Mouse (Mus musculus) kidney, embryonic 14.5 days (tissue): ENCODE results near the gene Galntl6. TPM values are rescaled to one million over a fixed set of nuclear protein-coding genes. Genes with fewer than 3 reads are reported as not detected.
A peak's percentile ranks its signal among the peaks of the same experiment; 100 is the strongest.

Experiments
- ATAC-seq: fragments of 200-750 bp; cut with Nextera tagmentation; 2 replicates; pipeline ENCODE4 v1.8.0; 2017; ENCODE audit warnings: moderate number of reproducible peaks, mild to moderate bottlenecking, moderate TSS enrichment, moderate library complexity; ENCODE audit not compliant: low FRiP score, low TSS enrichment
- H3K27ac ChIP-seq: fragments of 300-500 bp; sonication (generic); 2 replicates; pipeline ENCODE4 v1.5.1; 2014; ENCODE audit warnings: low read depth, mild to moderate bottlenecking, low read length, moderate library complexity, mixed read lengths
- H3K27me3 ChIP-seq: fragments of 300-500 bp; sonication (generic); 2 replicates; pipeline ENCODE4 v1.6.1; 2014; ENCODE audit warnings: mild to moderate bottlenecking, low read length; ENCODE audit not compliant: control insufficient read depth, insufficient read depth
- H3K36me3 ChIP-seq: fragments of 300-500 bp; sonication (generic); 2 replicates; pipeline ENCODE4 v1.6.1; 2014; ENCODE audit warnings: low read length, mixed read lengths; ENCODE audit not compliant: control insufficient read depth, insufficient read depth
- H3K4me1 ChIP-seq: fragments of 300-500 bp; sonication (generic); 2 replicates; pipeline ENCODE4 v1.6.1; 2014; ENCODE audit warnings: low read length, mixed read lengths; ENCODE audit not compliant: control insufficient read depth, insufficient read depth
- H3K4me2 ChIP-seq: fragments of 300-500 bp; sonication (generic); replicated peaks from 2 replicates; pipeline ENCODE4 v1.6.1; 2014; ENCODE audit warnings: low read depth, mild to moderate bottlenecking, low read length
- H3K4me3 ChIP-seq: fragments of 300-500 bp; sonication (generic); 2 replicates; pipeline ENCODE4 v1.5.1; 2014; ENCODE audit warnings: mild to moderate bottlenecking, low read length
- H3K9ac ChIP-seq: fragments of 300-500 bp; sonication (generic); 2 replicates; pipeline ENCODE4 v1.6.1; 2014; ENCODE audit warnings: low read depth, mild to moderate bottlenecking, low read length, moderate library complexity
- H3K9me3 ChIP-seq: fragments of 300-500 bp; sonication (generic); 2 replicates; pipeline ENCODE4 v1.6.1; 2016; ENCODE audit warnings: low read length; ENCODE audit not compliant: control insufficient read depth
- WGBS: fragments of 180-500 bp; shearing (Covaris S2); extraction: QIAGEN DNeasy Blood & Tissue Kit; methylation state at CpG from one replicate; pipeline ENCODE4 v1.1.7; 2014; 5-methylcytosine and 5-hydroxymethylcytosine counted together
- polyA plus RNA-seq: library from polyadenylated mRNA; unstranded; fragments of >200 nt; fragmentation: Nextera tagmentation; extraction: Ambion mirVana; gene quantifications from 2 replicates; pipeline ENCODE4 v1.2.1, GENCODE M21; 2014

Galntl6 gene
- polyA plus RNA-seq, 1 experiment from 2014 or later = 2.1 TPM

GRCm38 (mm10) chr8:57779551-57779950, 1132.9 kb downstream of the Galntl6 start:
- no peak for ATAC-seq
- H3K9ac ChIP-seq = no peak overlapping the region
- no peak overlapping the region for H3K4me3 ChIP-seq
- H3K27ac ChIP-seq = no peak overlapping the region
- no peaks in the 10 kb centered on the region for H3K27me3 ChIP-seq
- no peaks in the 10 kb centered on the region for H3K9me3 ChIP-seq
- H3K4me1 ChIP-seq = peaks cover 17% of the 10 kb centered on the region
- H3K4me2 ChIP-seq = no peak overlapping the region
- WGBS = 45% methylated on average over 7 of the region's 7 CpGs
- H3K36me3 ChIP-seq = no peaks in the 10 kb centered on the region

- 23% methylated on average over 7 of the region's 7 CpGs for WGBS
- no peak overlapping the region for H3K9ac ChIP-seq
- no peaks in the 10 kb centered on the region for H3K27me3 ChIP-seq
- peak overlapping the region; percentile 47; the same call in 1 of the 2 replicates for H3K27ac ChIP-seq
- H3K4me2 ChIP-seq = no peak overlapping the region; the same call in 1 of the 2 replicates
- 0 out of 2 replicates have a peak, but pooled peaks have one; percentile 17 for ATAC-seq
- H3K4me1 ChIP-seq = peaks cover 17% of the 10 kb centered on the region
- H3K9me3 ChIP-seq = no peaks in the 10 kb centered on the region
- no peaks in the 10 kb centered on the region for H3K36me3 ChIP-seq
- H3K4me3 ChIP-seq = no peak overlapping the region
Observed at GRCm38 (mm10) chr8:57777988-57778721, 1134.3 kb downstream of the Galntl6 start.

- 11% methylated on average over 7 of the region's 7 CpGs for WGBS
- Histone ChIP-seq H3K9ac (no peak overlapping the region), H3K4me2 (no peak overlapping the region), H3K36me3 (no peaks in the 10 kb centered on the region), H3K27ac (peak overlapping the region; percentile 24; the same call in 1 of the 2 replicates), H3K4me3 (no peak overlapping the region), H3K27me3 (no peaks in the 10 kb centered on the region), H3K4me1 (peaks cover 26% of the 10 kb centered on the region), H3K9me3 (no peaks in the 10 kb centered on the region)
- ATAC-seq = peak; percentile 63; the same call in 1 of the 2 replicates
Observed at GRCm38 (mm10) chr8:57776723-57777122, 1135.7 kb downstream of the Galntl6 start.

- ATAC-seq = peak; percentile 90
- WGBS = 9% methylated on average over 12 of the region's 12 CpGs
- no peaks in the 10 kb centered on the region for H3K9me3 ChIP-seq
- H3K36me3 ChIP-seq = no peaks in the 10 kb centered on the region
- H3K27ac ChIP-seq = no peak overlapping the region; the same call in 1 of the 2 replicates
- H3K4me2 ChIP-seq = no peak overlapping the region
- H3K9ac ChIP-seq = no peak overlapping the region
- no peak overlapping the region for H3K4me3 ChIP-seq
- peaks cover 20% of the 10 kb centered on the region for H3K4me1 ChIP-seq
- H3K27me3 ChIP-seq = no peaks in the 10 kb centered on the region
Observed at GRCm38 (mm10) chr8:57772732-57773265, 1139.6 kb downstream of the Galntl6 start.

GRCm38 (mm10) chr8:57767541-57767940, 1144.9 kb downstream of the Galntl6 start:
- Histone ChIP-seq H3K4me2 (no peak overlapping the region), H3K9me3 (no peaks in the 10 kb centered on the region), H3K4me1 (peaks cover 3% of the 10 kb centered on the region; the same call in 1 of the 2 replicates), H3K9ac (no peak overlapping the region), H3K36me3 (no peaks in the 10 kb centered on the region), H3K27ac (no peak overlapping the region), H3K4me3 (no peak overlapping the region), H3K27me3 (no peaks in the 10 kb centered on the region)
- no peak; the same call in 1 of the 2 replicates for ATAC-seq
- WGBS = 40% methylated on average over 2 of the region's 2 CpGs

- H3K4me3 ChIP-seq = no peak overlapping the region
- no peak for ATAC-seq
- H3K4me1 ChIP-seq = no peaks in the 10 kb centered on the region
- H3K36me3 ChIP-seq = no peaks in the 10 kb centered on the region
- no peaks in the 10 kb centered on the region for H3K27me3 ChIP-seq
- H3K4me2 ChIP-seq = peak overlapping the region; percentile 21; the same call in 1 of the 2 replicates
- no peak overlapping the region for H3K9ac ChIP-seq
- H3K27ac ChIP-seq = no peak overlapping the region
- WGBS = 46% methylated on average over 10 of the region's 10 CpGs
- H3K9me3 ChIP-seq = no peaks in the 10 kb centered on the region
Observed at GRCm38 (mm10) chr8:57766471-57767065, 1145.9 kb downstream of the Galntl6 start.

- Histone ChIP-seq H3K9ac (no peak overlapping the region; the same call in 1 of the 2 replicates), H3K4me2 (peak overlapping the region; percentile 21; the same call in 1 of the 2 replicates), H3K27me3 (no peaks in the 10 kb centered on the region), H3K9me3 (no peaks in the 10 kb centered on the region), H3K4me3 (no peak overlapping the region), H3K4me1 (no peaks in the 10 kb centered on the region), H3K36me3 (no peaks in the 10 kb centered on the region), H3K27ac (no peak overlapping the region)
- WGBS = 11% methylated on average over 13 of the region's 13 CpGs
- ATAC-seq = no peak
Observed at GRCm38 (mm10) chr8:57765726-57766351, 1146.6 kb downstream of the Galntl6 start.

GRCm38 (mm10) chr8:57765192-57765591, 1147.2 kb downstream of the Galntl6 start:
- WGBS = 93% methylated on average over 4 of the region's 4 CpGs

More at GRCm38 (mm10) chr8:57765192-57765591, 1147.2 kb downstream of the Galntl6 start:
- no peak overlapping the region for H3K9ac ChIP-seq
- H3K9me3 ChIP-seq = no peaks in the 10 kb centered on the region
- no peak for ATAC-seq
- no peaks in the 10 kb centered on the region for H3K4me1 ChIP-seq
- H3K36me3 ChIP-seq = no peaks in the 10 kb centered on the region
- H3K4me3 ChIP-seq = no peak overlapping the region
- no peak overlapping the region for H3K27ac ChIP-seq
- no peaks in the 10 kb centered on the region for H3K27me3 ChIP-seq
- H3K4me2 ChIP-seq = no peak overlapping the region
